Mouse (Mus musculus) bone marrow macrophage, adult 2 months (primary cell): Measurements from ENCODE around the gene Srgap3.

Source experiments
- CTCF ChIP-seq: IDR thresholded peaks from 2 replicates; pipeline ENCODE4 v1.5.1; 2012; ENCODE audit warnings: low read depth, mild to moderate bottlenecking, low read length, moderate library complexity
- POLR2A ChIP-seq: IDR thresholded peaks from 2 replicates; pipeline ENCODE4 v1.6.1; 2012; ENCODE audit warnings: mild to moderate bottlenecking, low read depth, low read length, borderline replicate concordance

DNA sequence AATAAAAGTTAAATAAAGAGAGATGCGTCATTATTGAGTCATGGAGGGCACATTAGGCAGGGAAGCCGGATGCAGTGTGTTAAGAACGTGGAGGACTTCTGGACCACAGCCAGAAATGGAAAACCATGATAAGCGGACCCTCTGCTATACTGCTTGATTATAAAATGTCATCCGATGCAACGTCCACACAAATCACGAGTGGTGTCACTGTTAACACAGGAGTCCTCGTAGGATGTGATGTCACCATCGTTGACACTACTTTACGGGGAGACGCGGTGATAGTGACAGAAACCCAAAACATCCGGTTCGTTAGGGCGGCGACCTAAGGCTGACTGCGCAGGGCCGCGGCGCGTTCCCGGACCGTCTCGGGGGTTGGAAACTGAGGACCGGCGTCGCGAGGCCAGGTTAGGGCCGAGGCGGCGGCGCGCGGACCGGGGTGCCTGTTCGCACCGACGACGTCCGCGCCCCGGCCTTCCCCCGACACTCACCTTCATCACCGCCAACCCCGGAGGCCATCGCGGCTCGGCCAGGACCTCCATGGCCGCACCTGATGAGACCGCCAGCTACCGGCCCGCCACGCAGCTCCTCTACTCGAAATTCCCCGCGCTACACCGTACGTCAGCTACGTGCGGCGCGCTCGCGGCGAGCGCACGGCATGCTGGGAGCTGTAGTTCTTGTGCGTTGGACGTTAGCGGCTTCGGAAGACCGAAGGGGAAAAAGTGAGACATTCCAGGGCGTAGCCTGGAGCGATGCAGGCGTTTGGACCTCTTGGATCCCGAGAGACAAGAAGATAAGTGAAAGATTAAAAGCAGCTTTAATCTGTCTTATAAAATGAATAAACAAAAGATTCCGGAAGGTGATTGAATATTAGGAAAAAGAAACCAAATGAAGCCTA is 250.8 kb downstream of the Srgap3 start, which contains the start of gene Rad18:
- TF ChIP-seq POLR2A: no peak
- TF ChIP-seq CTCF: no peak
